Mouse (Mus musculus) gastrocnemius, adult 18-20 months (tissue): ENCODE measurements around the gene Tuba1a. TPM values are rescaled to one million over a fixed set of nuclear protein-coding genes. Genes with fewer than 3 reads are reported as not detected.

Source experiments
- DNase-seq: peaks from one replicate; pipeline ENCODE4 v3.0.0; 2021; ENCODE audit warnings: low spot score
- long read RNA-seq, 2 experiments: library from polyadenylated mRNA; stranded (forward); transcript quantifications; one replicate each; pipeline ENCODE4 v2.0.0; 2021
- total RNA-seq, 2 experiments: library from RNA; stranded (reverse); gene quantifications; 2 replicates each; pipeline ENCODE4 v1.2.3; 2021

The Tuba1a gene
- total RNA-seq, result 10 to 100 TPM; 17.9 to 38.6 TPM
- long read RNA-seq, experiment 1, transcript Tuba1a-201 (4 exons, 1,803 nt), result major isoform, 81 of 83 reads
- long read RNA-seq, experiment 1, partial matches to known transcripts, result 1 of 83 reads
- long read RNA-seq, experiment 1, other reads (novel, unspliced or antisense), result 1 of 83 reads
- long read RNA-seq, experiment 2, transcript Tuba1a-201 (4 exons, 1,803 nt), result major isoform, 37 of 44 reads
- long read RNA-seq, experiment 2, partial matches to known transcripts, result 7 of 44 reads
- long read RNA-seq, experiment 2, other reads (novel, unspliced or antisense), result 0 of 44 reads

GRCm38 (mm10) chr15:98953401-98954356 lies at the start of gene Tuba1a, which contains the start of gene Gm49450:
Gene Tuba1a (minus strand): TSS chr15:98953703.
Gene Gm49450 (minus strand): TSS chr15:98953551.
- DNase-seq, result peak; percentile 91

GRCm38 (mm10) chr15:99001451-99001931 lies 48.0 kb upstream of the Tuba1a start:
- DNase-seq, result no peak

- peak; percentile 74 for DNase-seq
Measured at GRCm38 (mm10) chr15:99000535-99001283, 47.2 kb upstream of the Tuba1a start.

- no peak for DNase-seq
Measured at GRCm38 (mm10) chr15:98998775-98999157, 45.3 kb upstream of the Tuba1a start.

GRCm38 (mm10) chr15:98997938-98998774 lies 44.7 kb upstream of the Tuba1a start:
- peak; percentile 40 for DNase-seq

GRCm38 (mm10) chr15:98996840-98997239 lies 43.3 kb upstream of the Tuba1a start:
- no peak for DNase-seq

- no peak for DNase-seq
Measured at GRCm38 (mm10) chr15:98994957-98995520, 41.5 kb upstream of the Tuba1a start.

GRCm38 (mm10) chr15:98993865-98994264 lies 40.4 kb upstream of the Tuba1a start:
- DNase-seq, result peak; percentile 88

- peak; percentile 96 for DNase-seq
Measured at GRCm38 (mm10) chr15:98993093-98993793, 39.7 kb upstream of the Tuba1a start.

GRCm38 (mm10) chr15:98992086-98992912 lies 38.8 kb upstream of the Tuba1a start:
- peak; percentile 58 for DNase-seq

GRCm38 (mm10) chr15:98991540-98992050 lies 38.1 kb upstream of the Tuba1a start:
- DNase-seq, result no peak

GRCm38 (mm10) chr15:98990669-98991539 lies 37.4 kb upstream of the Tuba1a start:
- DNase-seq, result peak; percentile 58

GRCm38 (mm10) chr15:98989701-98990430 lies 36.4 kb upstream of the Tuba1a start:
- no peak for DNase-seq

GRCm38 (mm10) chr15:98988787-98989186 lies 35.3 kb upstream of the Tuba1a start:
- DNase-seq, result no peak

- DNase-seq, result no peak
Measured at GRCm38 (mm10) chr15:98987661-98988181, 34.2 kb upstream of the Tuba1a start.

- DNase-seq, result no peak
Measured at GRCm38 (mm10) chr15:98987077-98987630, 33.7 kb upstream of the Tuba1a start.
